Mouse (Mus musculus) ZHBTc4 (cell line): ENCODE measurements around the gene Gh.

ENCODE experiments used
- DNase-seq: peaks from one replicate; pipeline ENCODE4 v3.0.0-alpha.2; 2011; ENCODE audit warnings: low read depth, low spot score

Gh gene

DNA sequence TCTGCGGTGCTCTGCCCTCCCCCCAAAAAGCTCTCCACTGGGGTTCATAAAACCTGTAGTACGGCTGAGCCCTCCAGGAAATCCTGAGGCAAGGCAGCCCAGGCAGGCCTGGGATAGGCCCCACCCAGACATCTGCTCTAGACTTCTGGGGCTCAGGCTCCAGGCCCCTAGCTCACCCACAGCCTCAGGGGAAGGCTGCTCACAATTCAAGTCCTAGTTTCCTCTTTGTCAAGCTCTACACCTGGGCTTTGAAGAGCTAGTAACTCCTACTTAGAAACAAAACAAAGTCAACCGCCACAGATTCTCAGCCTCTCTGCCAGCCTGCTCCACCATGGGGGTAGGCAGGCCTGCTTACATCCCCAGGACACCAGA lies 32.6 kb downstream of the Gh start:
- peak; percentile 60 for DNase-seq

DNA sequence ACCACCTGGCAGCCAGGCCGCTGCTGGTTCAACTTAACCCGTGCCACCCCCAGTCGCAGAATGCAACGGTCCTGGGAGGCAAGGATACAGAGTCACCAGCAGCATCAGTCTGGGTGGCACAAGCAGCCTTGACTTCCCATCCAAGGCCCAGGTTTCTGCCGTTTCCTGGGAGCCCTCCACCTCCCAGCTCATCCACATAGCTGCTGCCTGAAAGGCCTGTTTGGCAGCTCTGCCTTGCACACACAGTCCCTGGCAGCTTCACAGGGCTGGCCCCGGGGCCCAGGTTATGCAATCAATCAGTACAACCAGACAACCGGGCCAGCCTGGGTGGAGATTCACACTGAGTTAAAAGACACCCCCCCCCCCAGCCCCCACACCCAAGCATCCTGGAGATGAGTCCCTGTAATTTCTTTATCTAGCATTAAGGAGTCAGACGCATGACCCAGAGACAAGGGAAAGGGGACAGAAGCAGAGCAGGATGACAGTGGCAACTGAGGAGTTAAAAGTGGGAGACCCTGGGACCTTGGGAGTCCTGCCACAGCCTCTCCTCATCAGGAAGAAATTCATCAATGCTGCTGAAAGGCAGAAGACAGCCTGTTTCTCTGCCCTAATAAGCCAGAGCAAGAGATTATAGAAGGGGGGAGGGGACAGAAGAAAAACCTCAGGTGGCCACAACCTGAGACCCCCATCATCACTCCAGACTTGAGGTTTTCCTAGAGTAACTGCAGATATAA lies 33.2 kb downstream of the Gh start:
- no peak for DNase-seq

DNA sequence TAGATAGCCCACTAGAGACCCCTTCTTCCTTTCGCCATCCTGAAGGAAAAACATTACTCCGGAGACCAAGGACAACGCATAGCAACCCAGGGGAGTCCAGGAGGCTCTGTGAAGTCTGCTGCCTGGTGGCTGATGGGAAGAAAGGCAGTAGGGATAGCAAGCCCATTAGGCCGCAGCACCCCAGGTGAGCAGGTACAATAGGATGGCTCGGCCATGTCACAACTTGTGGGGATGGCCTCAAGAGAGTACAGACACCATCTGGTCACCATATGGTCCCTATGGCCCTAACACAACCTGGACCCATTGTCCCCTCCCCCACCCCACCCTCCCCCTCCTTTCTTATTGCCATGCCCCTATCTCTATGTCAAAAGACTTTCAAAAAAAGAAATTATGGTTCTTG lies 33.8 kb downstream of the Gh start:
- DNase-seq, result no peak

DNA sequence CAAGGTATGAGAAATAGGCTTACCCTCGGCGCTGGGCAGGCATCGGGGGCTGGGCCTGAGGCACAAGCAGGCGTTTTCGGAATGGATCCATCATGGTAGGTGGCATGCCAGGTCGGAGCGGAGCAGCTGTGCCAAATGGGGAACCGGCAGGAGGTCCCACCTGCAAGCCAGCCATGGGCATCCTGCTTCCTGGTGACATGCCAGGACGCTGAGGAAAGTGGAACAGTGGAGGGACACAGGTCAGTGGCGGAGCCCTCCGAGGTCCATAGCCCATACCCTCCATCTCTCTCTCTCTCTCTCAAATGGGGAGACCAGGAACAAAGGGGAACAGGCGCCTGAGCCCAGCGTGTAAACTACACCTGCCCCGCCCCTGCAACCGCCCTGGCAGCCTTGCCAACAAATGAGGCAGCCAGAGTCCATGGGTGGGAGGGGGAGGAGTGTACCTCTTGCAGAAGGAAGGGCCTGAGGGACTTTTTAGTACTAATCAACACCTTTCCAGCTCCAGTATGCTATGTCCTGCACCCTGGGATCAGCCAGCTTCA lies 34.3 kb downstream of the Gh start:
- DNase-seq, result no peak

DNA sequence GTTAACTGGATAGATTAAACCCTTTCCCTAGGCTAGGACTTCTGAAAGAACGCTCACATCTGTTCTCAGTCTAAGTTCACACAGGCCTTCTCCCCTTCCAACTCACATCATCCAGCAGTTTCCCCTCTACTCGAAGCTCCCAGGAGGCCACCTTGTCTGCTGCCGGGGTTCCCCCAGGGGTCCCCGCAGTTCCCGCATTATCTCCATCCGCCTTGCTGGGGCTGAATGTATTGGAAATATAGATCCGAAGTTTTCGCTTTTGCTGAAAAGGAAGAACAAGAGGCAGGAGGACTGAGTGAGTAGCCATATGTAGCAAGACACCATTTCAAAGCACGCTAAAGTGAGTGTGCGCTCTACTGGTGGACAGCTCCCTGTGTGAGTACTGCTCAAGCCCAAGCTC lies 35.2 kb downstream of the Gh start:
- DNase-seq, result no peak

DNA sequence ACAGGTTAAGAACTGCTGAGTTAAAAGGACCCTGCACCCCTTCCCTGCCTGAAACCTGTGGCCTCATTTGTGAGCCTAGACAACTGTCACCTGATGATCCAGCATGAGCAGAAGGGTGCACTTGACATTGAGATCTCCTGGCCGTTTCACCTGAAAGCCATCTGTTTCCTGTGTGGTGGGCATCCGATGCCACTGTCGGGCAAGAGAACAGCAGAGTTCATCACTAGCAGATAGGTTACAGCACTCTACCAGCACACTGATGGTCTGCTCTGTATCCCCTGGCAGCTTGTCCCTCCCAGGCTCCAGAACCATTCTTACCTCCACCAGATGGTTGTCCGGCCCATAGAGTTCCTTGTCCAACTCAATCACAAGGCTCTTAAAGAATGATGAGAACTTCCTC lies 36.1 kb downstream of the Gh start:
- no peak for DNase-seq

DNA sequence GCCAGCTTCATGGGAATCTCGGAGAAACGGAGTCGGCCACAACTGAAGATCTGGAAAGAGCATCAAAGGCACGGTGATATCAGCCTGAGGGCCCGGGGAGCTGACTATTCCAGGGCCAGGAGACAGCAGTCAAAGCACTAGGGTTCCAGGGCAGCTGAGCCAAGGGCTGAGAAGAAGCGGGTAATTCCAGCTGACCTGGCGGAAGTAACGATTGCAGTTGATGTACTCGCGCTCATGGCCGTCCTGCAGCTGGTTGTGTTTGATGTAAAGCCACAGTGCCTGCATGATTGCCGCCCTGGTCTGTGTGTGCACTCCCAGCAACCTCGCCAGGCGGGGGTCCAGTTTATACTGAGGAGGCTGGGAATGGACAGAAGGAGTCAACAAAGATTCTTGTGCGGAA lies 36.7 kb downstream of the Gh start:
- no peak for DNase-seq

DNA sequence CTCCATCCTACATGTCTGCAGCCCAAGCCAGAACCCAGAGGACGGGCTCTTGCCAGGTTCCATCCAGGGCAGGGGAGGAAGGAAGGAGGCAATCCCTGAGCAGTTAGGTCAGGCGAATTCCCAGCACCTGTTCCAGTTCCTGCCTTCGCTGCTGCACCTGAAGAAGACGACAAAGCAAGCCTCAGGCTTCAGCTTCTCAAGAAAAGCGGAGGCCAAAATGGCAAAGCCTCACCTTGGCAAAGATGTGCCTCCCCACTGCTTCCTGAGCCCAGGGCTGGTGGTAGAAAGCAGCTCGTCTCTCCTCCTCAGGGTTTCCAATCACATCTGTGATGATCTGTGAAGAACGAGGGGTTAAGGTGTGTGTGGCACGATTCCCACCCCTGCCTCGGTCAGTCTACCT lies 37.7 kb downstream of the Gh start:
- DNase-seq, result no peak

DNA sequence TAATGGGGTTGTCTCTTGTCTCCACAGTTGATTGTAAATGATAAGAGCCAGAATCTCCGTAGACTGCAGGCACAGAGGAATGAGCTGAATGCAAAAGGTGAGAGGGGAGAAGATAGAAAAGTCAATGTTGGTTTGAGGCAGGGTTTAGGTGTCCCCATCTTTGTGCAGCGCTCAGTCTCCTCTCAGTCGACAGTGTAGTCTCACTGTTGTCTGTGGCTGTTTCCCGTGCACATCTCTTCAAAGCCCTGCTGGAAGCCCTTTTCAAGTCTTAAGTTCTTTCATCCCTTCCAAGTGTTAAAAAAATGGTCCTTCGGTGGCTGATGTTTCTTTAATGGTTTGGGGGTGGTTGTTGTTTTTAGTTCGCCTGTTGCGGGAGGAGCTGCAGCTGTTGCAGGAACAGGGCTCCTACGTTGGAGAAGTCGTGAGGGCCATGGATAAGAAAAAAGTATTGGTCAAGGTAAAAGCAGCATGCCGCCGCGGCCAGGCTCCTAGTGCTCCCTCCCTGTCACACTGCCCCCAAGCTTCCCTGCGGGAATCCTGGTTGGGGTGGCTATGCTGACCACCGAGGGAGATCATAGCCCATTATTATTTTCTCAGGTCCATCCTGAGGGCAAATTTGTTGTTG lies 40.7 kb downstream of the Gh start:
- DNase-seq, result no peak

DNA sequence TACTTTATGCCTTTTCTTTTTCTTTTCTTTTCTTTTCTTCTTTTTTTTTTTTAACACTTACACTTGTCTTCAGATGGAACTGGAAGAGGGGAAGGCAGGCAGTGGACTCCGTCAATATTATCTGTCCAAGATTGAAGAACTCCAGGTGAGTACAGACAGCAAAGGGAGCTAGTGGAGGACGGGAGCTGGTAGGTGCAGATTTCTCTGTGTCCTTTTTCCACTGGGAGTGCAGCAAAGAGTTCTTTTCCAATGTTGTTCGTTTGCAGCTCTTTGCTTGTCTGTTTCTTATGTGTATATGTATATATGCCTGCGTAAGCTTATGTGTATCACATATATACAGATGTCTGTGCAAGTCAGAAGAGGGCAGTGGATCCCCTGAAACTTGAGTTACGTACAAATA lies 44.9 kb downstream of the Gh start:
- DNase-seq, result no peak

DNA sequence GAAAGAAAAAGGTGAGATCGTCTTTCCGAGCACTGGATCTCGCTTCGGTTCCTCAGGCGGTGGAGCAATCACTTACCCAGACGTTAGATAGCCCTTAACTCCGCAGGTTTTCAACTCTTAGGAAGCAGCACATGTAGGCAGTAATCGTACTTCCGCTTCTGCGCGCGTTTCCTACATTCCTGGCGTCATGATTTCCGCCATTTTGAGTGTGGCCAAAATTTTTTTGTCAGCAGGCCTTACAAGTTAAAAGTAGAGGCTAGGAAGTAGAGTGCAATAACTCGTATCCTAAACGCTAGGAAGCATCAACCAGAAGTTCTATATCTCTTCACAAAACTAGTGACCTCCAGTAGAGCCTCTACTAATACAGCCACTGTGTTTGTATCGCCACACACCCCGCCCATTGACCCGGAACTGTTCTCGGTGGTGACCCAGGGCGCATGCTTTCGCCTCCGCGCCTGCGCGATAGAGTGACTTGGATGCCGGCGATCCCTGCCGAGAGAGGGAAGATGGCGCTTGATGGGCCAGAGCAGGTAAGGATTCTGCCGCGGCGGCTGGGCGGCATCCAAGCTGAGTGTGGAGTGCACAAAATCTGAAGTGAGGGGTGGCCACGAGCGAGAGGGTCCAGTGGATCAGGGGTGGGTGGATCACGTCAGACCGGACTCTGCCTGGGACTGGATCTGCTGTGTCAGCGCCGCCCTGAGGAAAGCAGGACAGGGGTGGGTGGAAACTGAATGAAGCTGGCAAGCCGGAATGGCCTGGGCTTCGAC lies 45.8 kb downstream of the Gh start, which contains the start of the genes Ftsj3 and Psmc5:
TSS of gene Ftsj3 (minus strand) at position 395 of the 767 bp plus-strand sequence.
TSS of gene Psmc5 (plus strand) at position 470 of the 767 bp plus-strand sequence.
- peak; percentile 97 for DNase-seq

DNA sequence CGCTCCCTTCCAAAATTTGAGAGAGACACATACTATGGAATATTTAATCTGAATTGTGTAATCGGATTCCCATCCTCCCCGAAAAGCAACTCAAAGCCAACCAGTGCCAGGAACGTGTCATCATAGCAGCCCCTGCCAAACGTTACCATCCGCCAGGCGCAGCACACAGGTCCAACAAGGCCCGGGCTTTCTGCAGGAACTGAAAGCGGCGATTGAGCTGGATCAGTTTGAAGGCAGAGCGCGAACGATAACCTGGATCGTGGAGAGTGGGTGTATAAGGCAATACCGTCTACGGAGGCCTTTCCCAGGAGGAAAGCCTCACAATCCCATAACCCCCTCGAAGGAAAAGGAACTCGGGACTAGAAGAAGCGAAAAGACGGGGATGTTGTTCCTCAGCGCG lies 46.5 kb downstream of the Gh start:
- no peak for DNase-seq

DNA sequence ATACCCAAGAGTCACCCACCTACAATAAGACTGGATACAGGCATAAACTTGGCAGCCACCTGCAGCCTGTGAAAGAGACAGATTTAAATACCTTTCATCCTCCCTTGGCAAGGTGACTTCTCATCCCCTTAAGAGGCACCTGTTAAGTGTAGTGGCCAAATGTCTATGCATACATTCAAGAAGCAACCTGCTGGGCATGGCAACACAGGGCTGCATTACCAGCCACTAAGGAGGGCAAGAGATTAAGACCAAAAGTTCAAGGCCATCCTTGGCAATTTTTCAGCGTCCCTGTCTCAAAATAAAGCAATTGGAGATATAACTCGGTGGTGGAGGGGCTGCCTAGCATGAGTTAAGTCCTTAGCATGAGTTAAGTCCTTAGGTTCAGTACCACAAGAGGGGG lies 46.9 kb downstream of the Gh start:
- DNase-seq, result no peak
